Mouse (Mus musculus) common myeloid progenitor, adult 5-6 weeks (primary cell): ENCODE results near the gene Scn3b. TPM values are rescaled to one million over a fixed set of nuclear protein-coding genes. Genes with fewer than 3 reads are reported as not detected.

Source experiments
- ATAC-seq: replicated peaks from 2 replicates; pipeline ENCODE4 v1.8.0; 2016; ENCODE audit warnings: low read depth, mild to moderate bottlenecking, moderate TSS enrichment, inconsistent platforms; ENCODE audit not compliant: poor library complexity, severe bottlenecking
- total RNA-seq: library from RNA; stranded (forward); fragments of 200-1000, 187-1606 nt; gene quantifications from 2 replicates; pipeline ENCODE4 v1.2.3, GENCODE M21; 2017

Scn3b gene
- total RNA-seq, 1 experiment from 2014 or later, result 0.37 TPM

GRCm38 (mm10) chr9:40307311-40307710 is 38.3 kb downstream of the Scn3b start:
- no peak for ATAC-seq

GRCm38 (mm10) chr9:40309876-40310275 is 40.9 kb downstream of the Scn3b start:
- no peak for ATAC-seq

GRCm38 (mm10) chr9:40311813-40312212 is 42.8 kb downstream of the Scn3b start:
- no peak for ATAC-seq

GRCm38 (mm10) chr9:40316865-40317660 is 48.0 kb downstream of the Scn3b start:
- no peak for ATAC-seq

- no peak for ATAC-seq
Measured at GRCm38 (mm10) chr9:40317735-40318134, 48.7 kb downstream of the Scn3b start.

- ATAC-seq, result no peak
Measured at GRCm38 (mm10) chr9:40318771-40319170, 49.8 kb downstream of the Scn3b start.

GRCm38 (mm10) chr9:40320405-40320804 is 51.4 kb downstream of the Scn3b start:
- ATAC-seq, result no peak

- peak; percentile 74 for ATAC-seq
Measured at GRCm38 (mm10) chr9:40320879-40321667, 52.1 kb downstream of the Scn3b start.

- no peak for ATAC-seq
Measured at GRCm38 (mm10) chr9:40321668-40322003, 52.6 kb downstream of the Scn3b start.

- no peak for ATAC-seq
Measured at GRCm38 (mm10) chr9:40322372-40322771, 53.4 kb downstream of the Scn3b start.

- no peak for ATAC-seq
Measured at GRCm38 (mm10) chr9:40323171-40323570, 54.2 kb downstream of the Scn3b start.

GRCm38 (mm10) chr9:40323773-40324172 is 54.8 kb downstream of the Scn3b start:
- ATAC-seq, result no peak

GRCm38 (mm10) chr9:40324232-40324792 is 55.3 kb downstream of the Scn3b start:
- ATAC-seq, result peak; percentile 64

- no peak for ATAC-seq
Measured at GRCm38 (mm10) chr9:40324826-40325225, 55.8 kb downstream of the Scn3b start.

- ATAC-seq, result no peak
Measured at GRCm38 (mm10) chr9:40326260-40326915, 57.4 kb downstream of the Scn3b start.

- ATAC-seq, result peak; percentile 94
Measured at GRCm38 (mm10) chr9:40330609-40331382, 61.8 kb downstream of the Scn3b start.

- no peak for ATAC-seq
Measured at GRCm38 (mm10) chr9:40331411-40332286, 62.6 kb downstream of the Scn3b start.

- ATAC-seq, result no peak
Measured at GRCm38 (mm10) chr9:40332326-40332725, 63.3 kb downstream of the Scn3b start.
